Mouse (Mus musculus) bone marrow, adult 2 months (tissue): ENCODE data around the gene Pitx3.

Experiments
- CTCF ChIP-seq: fragments of 200-500 bp; IDR thresholded peaks from 2 replicates; pipeline ENCODE4 v1.5.1; 2011; ENCODE audit warnings: low read length, control low read depth; ENCODE audit not compliant: control insufficient read depth, insufficient read depth
- POLR2A ChIP-seq: fragments of 200-500 bp; IDR thresholded peaks from 2 replicates; pipeline ENCODE4 v1.6.1; 2011; ENCODE audit warnings: low read depth, mild to moderate bottlenecking, control low read depth, low read length, borderline replicate concordance; ENCODE audit not compliant: control insufficient read depth

DNA sequence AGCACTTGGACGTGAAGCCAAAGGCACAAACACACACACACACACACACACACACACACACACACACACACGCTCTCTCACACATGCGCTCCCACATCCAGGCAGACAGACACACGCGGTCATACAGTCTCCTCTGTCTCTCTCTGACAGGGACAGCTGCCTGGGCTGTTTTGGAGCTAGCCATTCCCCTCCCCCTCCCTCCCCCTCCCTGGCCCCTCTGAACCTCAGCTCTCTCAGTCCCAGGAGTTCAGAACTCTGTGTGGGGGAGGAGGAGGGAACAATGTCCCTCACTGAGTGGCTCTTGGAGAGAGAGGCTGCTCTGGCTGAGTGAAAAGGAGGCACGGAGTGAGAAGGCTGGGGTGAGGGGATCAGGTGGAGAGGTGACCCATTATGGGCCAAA is 7.0 kb downstream of the Pitx3 start:
- TF ChIP-seq CTCF (no peak), POLR2A (no peak)
